Mouse (Mus musculus): ENCODE data around the gene Anapc11.

Gene Anapc11

GRCm38 (mm10) chr11:120628601-120629340 lies 30.6 kb downstream of the Anapc11 start:
- peak in 1 of 2 experiments; percentile 10 for DNase-seq

- DNase-seq = peak in 1 of 2 experiments; percentile 37
Measured at GRCm38 (mm10) chr11:120629341-120629730, 31.1 kb downstream of the Anapc11 start.

GRCm38 (mm10) chr11:120629911-120630310 lies 31.7 kb downstream of the Anapc11 start:
- no peak for DNase-seq

GRCm38 (mm10) chr11:120630401-120630871 lies 32.2 kb downstream of the Anapc11 start:
- DNase-seq = peak in 1 of 2 experiments; percentile 16

- peak in 1 of 2 experiments; percentile 8 for DNase-seq
Measured at GRCm38 (mm10) chr11:120630881-120631725, 32.9 kb downstream of the Anapc11 start.

- DNase-seq = no peak
Measured at GRCm38 (mm10) chr11:120631726-120632448, 33.7 kb downstream of the Anapc11 start.

- DNase-seq = peak; percentile 67 to 76
Measured at GRCm38 (mm10) chr11:120632559-120633519, 34.6 kb downstream of the Anapc11 start.

GRCm38 (mm10) chr11:120633520-120634343 lies 35.5 kb downstream of the Anapc11 start, which contains the start of gene Mafg:
Gene Mafg (minus strand): TSS chr11:120633600.
- peak; percentile 92 to 96 for DNase-seq

- no peak for DNase-seq
Measured at GRCm38 (mm10) chr11:120634810-120635209, 36.6 kb downstream of the Anapc11 start.

GRCm38 (mm10) chr11:120641255-120641654 lies 43.0 kb downstream of the Anapc11 start:
- no peak for DNase-seq

GRCm38 (mm10) chr11:120641869-120642268 lies 43.6 kb downstream of the Anapc11 start:
- no peak for DNase-seq

GRCm38 (mm10) chr11:120642939-120643600 lies 44.8 kb downstream of the Anapc11 start:
- DNase-seq = peak in 1 of 2 experiments; percentile 42

GRCm38 (mm10) chr11:120643601-120643987 lies 45.4 kb downstream of the Anapc11 start, which contains the start of gene Pycr1:
Gene Pycr1 (minus strand): TSS chr11:120643769.
- DNase-seq = peak; percentile 94 to 96

GRCm38 (mm10) chr11:120647047-120647830 lies 49.0 kb downstream of the Anapc11 start:
- peak in 1 of 2 experiments; percentile 34 for DNase-seq

- peak; percentile 62 to 71 for DNase-seq
Measured at GRCm38 (mm10) chr11:120648001-120648476, 49.8 kb downstream of the Anapc11 start, which contains the start of gene Myadml2. Gene Myadml2 (minus strand): TSS chr11:120648158.

- no peak for DNase-seq
Measured at GRCm38 (mm10) chr11:120651872-120652271, 53.7 kb downstream of the Anapc11 start.

GRCm38 (mm10) chr11:120654741-120655140 lies 56.5 kb downstream of the Anapc11 start:
- DNase-seq = no peak

GRCm38 (mm10) chr11:120657301-120657700 lies 59.1 kb downstream of the Anapc11 start:
- DNase-seq = no peak
